Mouse (Mus musculus) embryo, embryonic 10 days (tissue): ENCODE results near the gene Mybpc3.
A peak's percentile ranks its signal among the peaks of the same experiment; 100 is the strongest.

Experiments used
- DNase-seq: peaks from one replicate; pipeline ENCODE4 v3.0.0-alpha.2; 2015; ENCODE audit warnings: low spot score

Gene Mybpc3

GRCm38 (mm10) chr2:91117585-91118275 lies at the start of gene Mybpc3:
Gene Mybpc3, plus strand, starts transcription at chr2:91118144.
- no peak for DNase-seq

GRCm38 (mm10) chr2:91068162-91068871 lies 49.6 kb upstream of the Mybpc3 start:
- DNase-seq = no peak

- no peak for DNase-seq
These were observed 49.1 kb upstream of the Mybpc3 start for GRCm38 (mm10) chr2:91068872-91069165.

- no peak for DNase-seq
These were observed 48.5 kb upstream of the Mybpc3 start for GRCm38 (mm10) chr2:91069306-91070000.

GRCm38 (mm10) chr2:91070076-91070800 lies 47.7 kb upstream of the Mybpc3 start, which contains the start of gene Slc39a13:
Gene Slc39a13, minus strand, starts transcription at chr2:91070417.
- peak; percentile 95 for DNase-seq

- DNase-seq = peak; percentile 35
These were observed 46.9 kb upstream of the Mybpc3 start for GRCm38 (mm10) chr2:91071059-91071458.

GRCm38 (mm10) chr2:91072092-91072491 lies 45.9 kb upstream of the Mybpc3 start:
- DNase-seq = no peak

- DNase-seq = no peak
These were observed 40.0 kb upstream of the Mybpc3 start for GRCm38 (mm10) chr2:91077957-91078313.

- no peak for DNase-seq
These were observed 39.5 kb upstream of the Mybpc3 start for GRCm38 (mm10) chr2:91078314-91079025.

- no peak for DNase-seq
These were observed 38.9 kb upstream of the Mybpc3 start for GRCm38 (mm10) chr2:91079026-91079384.

- DNase-seq = no peak
These were observed 37.0 kb upstream of the Mybpc3 start for GRCm38 (mm10) chr2:91080784-91081513.

- DNase-seq = no peak
These were observed 35.9 kb upstream of the Mybpc3 start, which contains the start of gene Spi1 for GRCm38 (mm10) chr2:91081775-91082695. Gene Spi1, plus strand, starts transcription at chr2:91082390.

GRCm38 (mm10) chr2:91082844-91083243 lies 35.1 kb upstream of the Mybpc3 start:
- DNase-seq = no peak

- DNase-seq = no peak
These were observed 34.5 kb upstream of the Mybpc3 start for GRCm38 (mm10) chr2:91083366-91083940.

- DNase-seq = no peak
These were observed 33.6 kb upstream of the Mybpc3 start for GRCm38 (mm10) chr2:91084179-91084820.

- no peak for DNase-seq
These were observed 32.2 kb upstream of the Mybpc3 start for GRCm38 (mm10) chr2:91085494-91086391.

- no peak for DNase-seq
These were observed 31.3 kb upstream of the Mybpc3 start for GRCm38 (mm10) chr2:91086392-91087237.
